Mouse (Mus musculus) ES-Bruce4 (cell line): ENCODE results near the gene Cpe.

Experiments
- CTCF ChIP-seq: IDR thresholded peaks from one replicate; pipeline ENCODE4 v1.8.1; 2011; ENCODE audit warnings: low read depth, low read length
- EP300 ChIP-seq: IDR thresholded peaks from 2 replicates; pipeline ENCODE4 v1.6.1; 2011; ENCODE audit warnings: low read depth, low read length; ENCODE audit not compliant: insufficient read depth
- POLR2A ChIP-seq: IDR thresholded peaks from one replicate; pipeline ENCODE4 v1.8.1; 2011; ENCODE audit warnings: low read length; ENCODE audit not compliant: insufficient read depth

GRCm38 (mm10) chr8:64618618-64619017 lies 74.2 kb downstream of the Cpe start:
- TF ChIP-seq CTCF = peak; percentile 85
- TF ChIP-seq POLR2A = no peak
- TF ChIP-seq EP300 = no peak
